In the genomic region with DNA sequence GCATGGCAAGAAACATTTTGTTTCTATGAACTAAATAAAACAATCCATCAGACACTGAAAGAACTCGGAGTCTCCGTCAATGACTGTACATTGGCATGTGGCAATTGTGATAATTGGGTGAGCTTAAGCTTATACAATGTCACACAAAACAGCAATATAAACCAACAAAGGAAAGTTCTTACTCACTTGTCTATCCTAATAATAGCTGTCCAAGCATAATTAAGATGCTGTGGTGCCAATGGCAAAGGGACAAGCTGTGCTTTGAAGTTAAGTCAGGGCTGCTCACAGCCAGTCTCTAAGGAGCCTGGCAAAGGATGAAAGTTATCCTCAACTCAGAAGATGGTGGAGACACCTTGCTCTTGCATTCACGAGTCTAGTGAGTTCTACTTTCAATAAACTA, we compare ENCODE assay signal across 25 mouse cellular contexts.
"Had no signal": no experiment of that assay in that cellular context is flagged by ENCODE, and none has a peak within 500 bp of the region (broad histone marks: within the 10 kb centered on the region; RNA-seq: fewer than 3 reads in every experiment).

No protein-coding gene starts in this region.

- H3K4me2 ChIP-seq: heart, embryonic 11.5 days; heart, embryonic 15.5 days; hindbrain, embryonic 13.5 days; hindbrain, embryonic 15.5 days; kidney, embryonic 15.5 days; limb, embryonic 13.5 days; limb, embryonic 15.5 days; liver, embryonic 12.5 days had no signal

- DNase-seq: gastrocnemius, adult 2 months; gastrocnemius, postnatal 10 days; gastrocnemius, postnatal 25 days; heart, adult 11 months; kidney, adult 11 months; kidney, adult 2 months; kidney, adult 9 months; kidney, postnatal 14 days; kidney, postnatal 36 days; layer of hippocampus, adult 9-11 months; layer of hippocampus, postnatal 36 days; left cerebral cortex, postnatal 4 days had no signal

- H3K9ac ChIP-seq: heart, embryonic 13.5 days; heart, embryonic 15.5 days; hindbrain, embryonic 13.5 days; hindbrain, embryonic 15.5 days; kidney, embryonic 15.5 days; limb, embryonic 13.5 days; limb, embryonic 15.5 days; liver, embryonic 12.5 days; liver, embryonic 14.5 days had no signal

- H3K27ac ChIP-seq: gastrocnemius, adult 2 months; heart, embryonic 13.5 days; heart, embryonic 15.5 days; hindbrain, embryonic 13.5 days; hindbrain, embryonic 15.5 days; hindbrain, postnatal 0 days; kidney, embryonic 15.5 days; kidney, postnatal 0 days; limb, embryonic 13.5 days; limb, embryonic 15.5 days; liver, embryonic 12.5 days; liver, embryonic 14.5 days had no signal

- H3K27me3 ChIP-seq: heart, embryonic 13.5 days; heart, embryonic 15.5 days; hindbrain, embryonic 13.5 days; hindbrain, embryonic 15.5 days; kidney, embryonic 15.5 days; limb, embryonic 13.5 days; limb, embryonic 15.5 days; liver, embryonic 12.5 days had no signal

- H3K36me3 ChIP-seq: heart, embryonic 13.5 days; heart, embryonic 15.5 days; hindbrain, embryonic 13.5 days; hindbrain, embryonic 15.5 days; kidney, embryonic 15.5 days; limb, embryonic 13.5 days; limb, embryonic 15.5 days; liver, embryonic 12.5 days had no signal

- ATAC-seq: hindbrain, postnatal 0 days; intestine, embryonic 16.5 days; liver, embryonic 12.5 days had no signal

- H3K9me3 ChIP-seq: heart, embryonic 13.5 days; heart, embryonic 15.5 days; hindbrain, embryonic 13.5 days; hindbrain, embryonic 15.5 days; kidney, embryonic 15.5 days; limb, embryonic 13.5 days; limb, embryonic 15.5 days; liver, embryonic 12.5 days had no signal

- H3K4me3 ChIP-seq: gastrocnemius, adult 2 months; heart, embryonic 13.5 days; heart, embryonic 15.5 days; hindbrain, embryonic 13.5 days; hindbrain, embryonic 15.5 days; kidney, embryonic 15.5 days; limb, embryonic 13.5 days; limb, embryonic 15.5 days; liver, embryonic 12.5 days had no signal
